ENCODE assay signal across 11 mouse cellular contexts in genomic region chr8:70675336-70675735, GRCm38 (mm10). TPM values are rescaled to one million over a fixed set of nuclear protein-coding genes. Genes with fewer than 3 reads are reported as not detected.
DNase-seq lines count a peak whose midpoint lies in the region; ATAC-seq lines count a peak whose summit lies in the region.
"Had no signal": no experiment of that assay in that cellular context is flagged by ENCODE, and none has a peak within 500 bp of the region (broad histone marks: within the 10 kb centered on the region; RNA-seq: fewer than 3 reads in every experiment).

No protein-coding gene starts in this region.

- H3K27ac ChIP-seq in heart, embryonic 15.5 days, result peak overlapping the region; percentile 96; the same call in 1 of the 2 replicates

- no peak overlapping the region for H3K4me2 ChIP-seq in heart, embryonic 15.5 days
- H3K4me2 ChIP-seq: lung, embryonic 15.5 days had no signal

- no peak overlapping the region for H3K4me3 ChIP-seq in heart, embryonic 15.5 days
- H3K4me3 ChIP-seq: lung, embryonic 15.5 days had no signal

- H3K9ac ChIP-seq in heart, embryonic 15.5 days, result no peak overlapping the region
- H3K9ac ChIP-seq: lung, embryonic 15.5 days had no signal

- H3K9me3 ChIP-seq in heart, embryonic 15.5 days (replicated peaks), result no peaks in the 10 kb centered on the region
- H3K9me3 ChIP-seq: lung, embryonic 15.5 days had no signal

- DNase-seq in heart, postnatal 4 days, result no peak
- peak; percentile 40 for DNase-seq in splenic B cell, adult 2 months (ENCODE audit: low read depth, low spot score)
- no peak for DNase-seq in adrenal gland, adult 8-10 months
- no peak for DNase-seq in ovary, adult 18-20 months (ENCODE audit: low spot score)
- no peak for DNase-seq in layer of hippocampus, postnatal 25 days (ENCODE audit: extremely low spot score in 1 of 2, low spot score in 1 of 2)
- DNase-seq: adrenal gland, postnatal 10 days had no signal

- peaks cover 18% of the 10 kb centered on the region for H3K36me3 ChIP-seq in heart, embryonic 15.5 days
- H3K36me3 ChIP-seq in splenic B cell, adult 2 months (ENCODE audit: control insufficient read depth, insufficient read depth, low read length, poor library complexity, severe bottlenecking), result peaks cover 4% of the 10 kb centered on the region

- no peak for ATAC-seq in heart, embryonic 15.5 days (replicated peaks; ENCODE audit: insufficient number of reproducible peaks, insufficient read depth, low FRiP score, low read depth)
- ATAC-seq in CD4-positive, CD25-positive, alpha-beta regulatory T cell, adult 4 months, result peak; percentile 51
- peak; percentile 54 for ATAC-seq in inflammation-experienced regulatory T-cells, adult 6 months

- H3K4me1 ChIP-seq in heart, embryonic 15.5 days (replicated peaks), result peaks cover 33% of the 10 kb centered on the region

- H3K27me3 ChIP-seq in heart, embryonic 15.5 days, result no peaks in the 10 kb centered on the region
- H3K27me3 ChIP-seq in splenic B cell, adult 2 months (ENCODE audit: control insufficient read depth, insufficient read depth, low read length, poor library complexity, severe bottlenecking), result no peaks in the 10 kb centered on the region
- H3K27me3 ChIP-seq: lung, embryonic 15.5 days had no signal

- 90% methylated on average over 1 of the region's 1 CpGs for whole genome bisulfite sequencing in heart, embryonic 15.5 days

RNA-seq across cellular contexts. Expression of gene Lsm4, which starts 2.3 kb away (rescaled TPM):
- 256 and 281 TPM in 2 replicates for polyA plus RNA-seq in heart, embryonic 15.5 days (2015; fragmentation: Nextera tagmentation; extraction: Ambion mirVana)
- 100 to 1,000 TPM; 107 to 120 TPM for total RNA-seq in heart, postnatal 4 days (2021)
- polyA plus RNA-seq in CD4-positive, CD25-positive, alpha-beta regulatory T cell, adult 4 months (2017; shearing (Covaris generic)), result 10 to 100 TPM; 86.8 to 94.5 TPM
- 100 to 1,000 TPM in 1 of 3 experiments, 10 to 100 TPM in 2; 79.0 to 128 (median 97.8) TPM for polyA plus RNA-seq in inflammation-experienced regulatory T-cells, adult 6 months (2017; shearing (Covaris generic))
- total RNA-seq in adrenal gland, adult 8-10 months (2022), result 100 to 1,000 TPM in 1 of 4 experiments, 10 to 100 TPM in 3; 81.4 to 101 (median 86.6) TPM
- 10 to 100 TPM; 66.2 to 67.4 TPM for total RNA-seq in layer of hippocampus, postnatal 25 days (2021)

RNA-seq across cellular contexts. Expression of gene Pgpep1, which starts 15.1 kb away (rescaled TPM):
- 32.2 and 36.3 TPM in 2 replicates for polyA plus RNA-seq in heart, embryonic 15.5 days (2015; fragmentation: Nextera tagmentation; extraction: Ambion mirVana)
- total RNA-seq in heart, postnatal 4 days (2021), result 10 to 100 TPM; 32.2 to 38.4 TPM
- polyA plus RNA-seq in CD4-positive, CD25-positive, alpha-beta regulatory T cell, adult 4 months (2017; shearing (Covaris generic)), result 1 to 10 TPM; 7.0 to 9.5 TPM
- polyA plus RNA-seq in inflammation-experienced regulatory T-cells, adult 6 months (2017; shearing (Covaris generic)), result 1 to 10 TPM; 3.8 to 6.4 (median 4.8) TPM
- 100 to 1,000 TPM; 129 to 163 (median 131) TPM for total RNA-seq in adrenal gland, adult 8-10 months (2022)
- total RNA-seq in layer of hippocampus, postnatal 25 days (2021), result 10 to 100 TPM; 21.1 to 25.1 TPM

RNA-seq across cellular contexts. Expression of gene Jund, which starts 23.4 kb away (rescaled TPM):
- 79.8 and 89.0 TPM in 2 replicates for polyA plus RNA-seq in heart, embryonic 15.5 days (2015; fragmentation: Nextera tagmentation; extraction: Ambion mirVana)
- total RNA-seq in heart, postnatal 4 days (2021), result 100 to 1,000 TPM; 254 to 261 TPM
- polyA plus RNA-seq in CD4-positive, CD25-positive, alpha-beta regulatory T cell, adult 4 months (2017; shearing (Covaris generic)), result 10 to 100 TPM in 1 of 2 experiments, 1 to 10 TPM in 1; 7.6 to 23.3 TPM
- polyA plus RNA-seq in inflammation-experienced regulatory T-cells, adult 6 months (2017; shearing (Covaris generic)), result 10 to 100 TPM; 13.9 to 23.2 (median 16.6) TPM
- 100 to 1,000 TPM; 187 to 329 (median 253) TPM for total RNA-seq in adrenal gland, adult 8-10 months (2022)
- total RNA-seq in layer of hippocampus, postnatal 25 days (2021), result 100 to 1,000 TPM; 181 to 194 TPM

RNA-seq across cellular contexts. Expression of gene Iqcn, which starts 27.9 kb away (rescaled TPM):
- polyA plus RNA-seq in heart, embryonic 15.5 days (2015; fragmentation: Nextera tagmentation; extraction: Ambion mirVana), result 0.04 TPM in 2 replicates
- under 1 TPM; 0.10 to 0.11 TPM for total RNA-seq in heart, postnatal 4 days (2021)
- under 1 TPM in 1 of 2 experiments, not detected in 1; 0.07 TPM for polyA plus RNA-seq in CD4-positive, CD25-positive, alpha-beta regulatory T cell, adult 4 months (2017; shearing (Covaris generic))
- polyA plus RNA-seq in inflammation-experienced regulatory T-cells, adult 6 months (2017; shearing (Covaris generic)), result not detected
- under 1 TPM in 3 of 4 experiments, not detected in 1; 0.07 to 0.09 (median 0.08) TPM for total RNA-seq in adrenal gland, adult 8-10 months (2022)
- total RNA-seq in layer of hippocampus, postnatal 25 days (2021), result under 1 TPM; 0.05 to 0.12 TPM

RNA-seq across cellular contexts. Expression of gene Gm3336, which starts 43.0 kb away (rescaled TPM):
- not detected in 2 replicates for polyA plus RNA-seq in heart, embryonic 15.5 days (2015; fragmentation: Nextera tagmentation; extraction: Ambion mirVana)
- total RNA-seq in heart, postnatal 4 days (2021), result not detected
- not detected for polyA plus RNA-seq in CD4-positive, CD25-positive, alpha-beta regulatory T cell, adult 4 months (2017; shearing (Covaris generic))
- under 1 TPM in 1 of 3 experiments, not detected in 2; 0.55 TPM for polyA plus RNA-seq in inflammation-experienced regulatory T-cells, adult 6 months (2017; shearing (Covaris generic))
- total RNA-seq in adrenal gland, adult 8-10 months (2022), result not detected
- not detected for total RNA-seq in layer of hippocampus, postnatal 25 days (2021)
- total RNA-seq: adrenal gland, postnatal 10 days; hematopoietic stem cell, adult 5-6 weeks had no signal
- polyA plus RNA-seq: lung, embryonic 15.5 days had no signal
